Mouse (Mus musculus): Measurements from ENCODE around the gene Spata16. TPM values are rescaled to one million over a fixed set of nuclear protein-coding genes. Genes with fewer than 3 reads are reported as not detected.

Gene Spata16
- polyA plus RNA-seq, 1 experiment from 2014 or later, result not detected

DNA sequence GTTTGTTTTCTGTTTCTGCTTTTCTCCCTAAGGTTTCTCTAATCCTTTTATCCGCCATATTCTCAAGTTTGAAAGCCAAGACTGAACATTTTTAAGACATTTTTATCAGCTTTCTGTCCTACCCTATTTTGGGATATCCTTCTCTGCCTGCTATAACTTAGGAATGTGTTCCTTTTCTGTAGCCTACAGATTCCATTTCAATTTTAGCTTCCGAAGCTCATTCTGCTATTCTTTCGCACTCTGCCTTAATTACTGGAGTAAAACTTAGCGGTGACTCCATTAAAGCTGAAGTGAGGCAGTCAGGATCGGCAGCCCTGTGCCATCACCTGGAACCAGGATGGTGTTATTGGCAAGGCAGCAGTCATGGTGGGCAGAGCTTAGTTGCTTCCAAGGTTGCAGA, 178.3 kb downstream of the Spata16 start:
- H3K36me3 ChIP-seq (ENCODE audit: insufficient read depth, low read length), result no peaks in the 10 kb centered on the region
- no peaks in the 10 kb centered on the region for H3K27me3 ChIP-seq (ENCODE audit: insufficient read depth, low read length)
- TF ChIP-seq CTCF (IDR thresholded peaks at IDR 0.05; ENCODE audit: low read depth), result no peak

DNA sequence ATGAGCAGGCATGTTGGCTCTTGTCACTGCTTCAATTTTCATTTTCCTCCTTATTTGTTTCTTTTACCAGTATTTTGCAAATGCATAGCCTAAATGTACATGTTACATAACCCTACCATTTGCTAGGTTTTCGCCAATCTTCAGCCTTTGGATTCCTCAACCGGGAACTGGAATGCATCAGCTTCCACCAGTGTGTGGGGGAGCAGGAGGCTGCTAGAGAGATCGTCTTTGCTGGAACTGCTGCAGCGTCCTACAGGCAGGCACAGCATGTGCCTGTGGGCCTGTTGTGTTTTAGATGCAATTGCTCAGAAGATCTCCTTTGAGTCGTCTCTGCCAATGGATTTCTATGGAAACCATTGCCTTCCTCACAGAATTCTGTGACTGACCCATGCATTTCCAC, 182.0 kb downstream of the Spata16 start:
- no peak for DNase-seq (ENCODE audit: low spot score)
- Histone ChIP-seq H3K27me3 (ENCODE audit: insufficient read depth, low read length) (no peaks in the 10 kb centered on the region), H3K9ac (ENCODE audit: low read depth, low read length) (no peak overlapping the region), H3K9me3 (replicated peaks; ENCODE audit: low read length) (no peaks in the 10 kb centered on the region), H3K4me1 (replicated peaks; ENCODE audit: insufficient read depth, low read length) (no peaks in the 10 kb centered on the region), H3K4me3 (replicated peaks; ENCODE audit: low read depth, low read length) (no peak overlapping the region), H3K27ac (no peak overlapping the region), H3K4me2 (ENCODE audit: low read length) (no peak overlapping the region), H3K36me3 (ENCODE audit: insufficient read depth, low read length) (no peaks in the 10 kb centered on the region)
- WGBS, result 53% methylated on average over 5 of the region's 5 CpGs
- ATAC-seq (replicated peaks; ENCODE audit: low FRiP score, low read depth), result no peak
- TF ChIP-seq CTCF (IDR thresholded peaks at IDR 0.05; ENCODE audit: low read depth), result no peak

More for the DNA sequence above, 178.3 kb downstream of the Spata16 start:
- ATAC-seq (replicated peaks; ENCODE audit: low FRiP score, low read depth) (no peak), DNase-seq (ENCODE audit: low spot score) (no peak)
- WGBS, result 88% methylated on average over 5 of the region's 5 CpGs
- Histone ChIP-seq H3K9me3 (replicated peaks; ENCODE audit: low read length) (no peaks in the 10 kb centered on the region), H3K9ac (ENCODE audit: low read depth, low read length) (no peak overlapping the region), H3K4me3 (replicated peaks; ENCODE audit: low read depth, low read length) (no peak overlapping the region), H3K4me2 (ENCODE audit: low read length) (no peak overlapping the region), H3K27ac (no peak overlapping the region), H3K4me1 (replicated peaks; ENCODE audit: insufficient read depth, low read length) (no peaks in the 10 kb centered on the region)

DNA sequence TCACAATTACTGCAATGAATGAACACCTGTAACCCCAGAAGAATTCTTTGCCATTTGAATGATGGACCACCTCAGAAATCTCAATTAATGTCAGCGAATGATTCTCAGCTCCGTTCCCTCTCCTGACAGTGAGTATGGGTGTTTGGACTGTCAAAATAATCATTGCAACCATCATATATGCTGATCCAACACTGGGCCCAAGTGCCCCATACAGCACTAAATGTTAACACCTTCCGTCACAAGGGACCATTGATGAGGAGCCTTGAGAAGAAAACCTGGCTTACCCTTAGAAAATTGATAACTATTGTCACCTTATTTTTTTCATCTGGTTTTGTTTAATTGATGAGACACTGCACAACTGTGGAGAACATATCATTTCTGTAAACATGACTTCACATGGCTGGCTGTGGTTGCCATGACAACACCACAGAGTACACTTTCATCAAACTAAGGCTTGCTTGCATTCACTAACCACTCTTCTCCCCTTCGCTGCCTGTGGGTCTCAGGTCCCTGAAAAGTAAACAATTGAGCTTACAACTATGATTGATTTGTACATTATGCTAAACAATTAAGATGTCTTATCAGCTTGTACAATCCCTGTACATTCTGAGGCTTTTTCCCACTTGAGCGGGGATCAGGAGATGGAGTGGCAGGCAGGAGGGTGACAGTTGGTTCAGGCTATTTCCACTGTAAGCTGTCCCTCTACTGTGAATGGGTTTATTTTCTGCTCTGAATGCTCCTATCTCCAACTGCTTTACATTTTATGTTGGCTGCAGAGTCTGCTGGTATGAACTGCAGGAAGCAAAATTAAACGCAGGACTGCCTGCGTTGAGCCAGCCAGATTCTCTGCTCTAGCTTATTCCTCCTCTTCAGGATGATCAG, 189.8 kb downstream of the Spata16 start:
- no peaks in the 10 kb centered on the region for H3K36me3 ChIP-seq (ENCODE audit: insufficient read depth, low read length)
- DNase-seq (ENCODE audit: low spot score) (no peak), ATAC-seq (replicated peaks; ENCODE audit: low FRiP score, low read depth) (no peak)
- H3K9ac ChIP-seq (ENCODE audit: low read depth, low read length), result no peak overlapping the region
- no peak overlapping the region for H3K4me2 ChIP-seq (ENCODE audit: low read length)
- H3K27ac ChIP-seq, result no peak overlapping the region
- H3K4me1 ChIP-seq (replicated peaks; ENCODE audit: insufficient read depth, low read length), result no peaks in the 10 kb centered on the region
- TF ChIP-seq CTCF (IDR thresholded peaks at IDR 0.05; ENCODE audit: low read depth), result no peak
- no peaks in the 10 kb centered on the region for H3K9me3 ChIP-seq (replicated peaks; ENCODE audit: low read length)
- 82% methylated on average over 7 of the region's 7 CpGs for WGBS
- no peaks in the 10 kb centered on the region for H3K27me3 ChIP-seq (ENCODE audit: insufficient read depth, low read length)
- no peak overlapping the region for H3K4me3 ChIP-seq (replicated peaks; ENCODE audit: low read depth, low read length)

DNA sequence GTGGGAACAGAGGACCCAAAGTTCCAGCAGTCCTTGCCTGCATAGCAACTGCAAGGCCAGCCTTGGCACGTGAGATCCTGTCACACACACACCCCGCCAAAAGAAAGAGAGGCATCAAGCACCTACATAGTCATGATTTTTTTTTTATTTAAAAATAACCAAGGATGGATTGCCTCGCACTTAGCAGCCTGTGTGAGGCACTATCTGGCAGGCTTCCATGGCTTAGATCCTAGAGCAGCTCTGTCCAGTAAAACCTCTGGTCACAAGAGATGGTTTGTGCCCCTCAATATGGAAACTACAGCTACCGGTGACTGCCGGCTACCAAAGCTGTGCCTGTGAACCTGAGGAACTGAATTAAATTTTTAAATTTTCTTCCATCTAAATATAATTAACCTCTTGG, 195.5 kb downstream of the Spata16 start:
- TF ChIP-seq CTCF (IDR thresholded peaks at IDR 0.05; ENCODE audit: low read depth), result no peak

DNA sequence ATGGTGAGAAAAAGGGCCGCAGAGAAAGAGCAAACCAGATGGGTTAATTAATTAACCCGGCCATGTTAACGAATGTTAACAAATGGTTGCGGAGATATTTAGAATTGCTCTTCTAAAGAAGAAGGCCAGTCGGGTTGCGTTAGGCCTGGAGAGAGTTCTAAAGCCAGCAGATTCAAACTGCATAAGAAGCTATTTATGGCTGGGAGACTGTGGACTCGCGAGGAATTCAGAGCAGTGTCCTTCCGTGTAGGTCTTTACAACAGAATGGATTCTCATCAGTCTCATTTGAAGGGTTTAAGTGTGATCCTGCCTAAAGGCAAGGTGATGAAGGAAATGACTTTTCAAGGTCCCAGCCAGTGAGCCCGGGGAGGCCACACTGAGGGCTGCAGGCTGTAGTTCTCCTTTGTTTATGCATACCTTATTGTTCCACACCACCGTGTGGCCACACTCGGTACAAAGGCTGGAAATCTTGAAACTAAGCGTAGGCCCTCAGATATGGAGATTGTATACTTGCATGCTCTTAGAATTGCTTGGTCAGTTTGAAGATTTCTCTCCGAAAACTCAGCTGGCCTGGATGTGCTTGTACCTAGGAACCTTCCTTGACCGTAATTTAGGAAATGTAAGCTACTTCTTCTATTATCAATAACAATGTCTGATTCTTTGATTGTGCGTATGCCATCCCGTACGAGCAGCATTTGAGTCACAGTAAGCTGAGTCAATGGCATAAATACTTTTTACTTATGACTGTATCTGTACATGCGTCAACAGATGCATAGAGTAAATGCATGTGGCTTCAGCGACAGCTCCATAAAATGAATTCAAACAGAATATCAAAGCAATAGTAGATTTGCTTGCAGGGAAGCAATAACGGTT, 197.0 kb downstream of the Spata16 start:
- H3K36me3 ChIP-seq (ENCODE audit: insufficient read depth, low read length), result no peaks in the 10 kb centered on the region
- TF ChIP-seq CTCF (IDR thresholded peaks at IDR 0.05; ENCODE audit: low read depth), result peak; percentile 74
- H3K4me3 ChIP-seq (replicated peaks; ENCODE audit: low read depth, low read length), result no peak overlapping the region
- no peaks in the 10 kb centered on the region for H3K27me3 ChIP-seq (ENCODE audit: insufficient read depth, low read length)
- peak; percentile 65 for DNase-seq (ENCODE audit: low spot score)
- no peaks in the 10 kb centered on the region for H3K9me3 ChIP-seq (replicated peaks; ENCODE audit: low read length)
- 65% methylated on average over 21 of the region's 21 CpGs for WGBS
- H3K4me2 ChIP-seq (ENCODE audit: low read length), result no peak overlapping the region
- H3K4me1 ChIP-seq (replicated peaks; ENCODE audit: insufficient read depth, low read length), result no peaks in the 10 kb centered on the region
- H3K27ac ChIP-seq, result no peak overlapping the region
- H3K9ac ChIP-seq (ENCODE audit: low read depth, low read length), result no peak overlapping the region
- ATAC-seq (replicated peaks; ENCODE audit: low FRiP score, low read depth), result peak; percentile 54; the same call in 1 of the 2 replicates

More for the DNA sequence above, 195.5 kb downstream of the Spata16 start:
- Histone ChIP-seq H3K36me3 (ENCODE audit: insufficient read depth, low read length) (no peaks in the 10 kb centered on the region), H3K4me3 (replicated peaks; ENCODE audit: low read depth, low read length) (no peak overlapping the region), H3K4me2 (ENCODE audit: low read length) (no peak overlapping the region), H3K9ac (ENCODE audit: low read depth, low read length) (no peak overlapping the region), H3K27me3 (ENCODE audit: insufficient read depth, low read length) (no peaks in the 10 kb centered on the region), H3K9me3 (replicated peaks; ENCODE audit: low read length) (no peaks in the 10 kb centered on the region), H3K27ac (no peak overlapping the region), H3K4me1 (replicated peaks; ENCODE audit: insufficient read depth, low read length) (no peaks in the 10 kb centered on the region)
- 88% methylated on average over 5 of the region's 5 CpGs for WGBS
- DNase-seq (ENCODE audit: low spot score) (no peak), ATAC-seq (replicated peaks; ENCODE audit: low FRiP score, low read depth) (no peak)

DNA sequence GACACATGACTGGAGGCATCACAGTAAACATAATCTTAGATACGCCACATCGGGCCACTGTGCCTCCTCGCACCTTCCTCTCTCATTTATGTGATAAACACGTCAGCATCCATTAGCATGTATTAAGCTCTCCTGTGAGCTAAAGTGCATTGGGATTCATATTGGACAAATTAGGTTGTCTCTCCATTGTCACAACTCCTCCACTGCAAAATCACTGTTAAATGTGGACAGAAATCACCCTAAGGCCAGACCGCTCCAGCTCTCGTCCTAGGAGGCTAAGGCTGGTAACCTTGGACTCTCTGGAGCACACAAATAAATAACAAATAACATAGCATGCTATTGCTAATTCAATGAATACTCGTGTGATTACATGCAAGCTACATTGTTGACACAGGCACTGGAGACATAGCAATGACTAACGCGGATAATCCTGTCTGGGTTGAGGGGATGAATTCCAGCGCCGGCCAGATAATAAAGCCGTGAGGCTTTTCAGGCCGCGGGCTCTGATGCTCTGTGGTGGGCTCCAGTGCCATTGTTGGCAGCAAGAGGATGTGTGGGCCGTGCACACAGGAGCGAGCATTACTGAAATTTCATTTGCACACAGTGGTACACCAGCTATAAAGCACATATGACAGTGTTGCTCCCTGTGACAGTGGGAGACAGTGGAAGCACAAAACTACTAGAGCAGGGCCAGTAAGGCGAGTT, 197.8 kb downstream of the Spata16 start:
- Histone ChIP-seq H3K36me3 (ENCODE audit: insufficient read depth, low read length) (no peaks in the 10 kb centered on the region), H3K27ac (no peak overlapping the region), H3K4me2 (ENCODE audit: low read length) (no peak overlapping the region), H3K4me1 (replicated peaks; ENCODE audit: insufficient read depth, low read length) (no peaks in the 10 kb centered on the region), H3K27me3 (ENCODE audit: insufficient read depth, low read length) (no peaks in the 10 kb centered on the region), H3K9ac (ENCODE audit: low read depth, low read length) (no peak overlapping the region), H3K9me3 (replicated peaks; ENCODE audit: low read length) (no peaks in the 10 kb centered on the region), H3K4me3 (replicated peaks; ENCODE audit: low read depth, low read length) (no peak overlapping the region)
- no peak for TF ChIP-seq CTCF (IDR thresholded peaks at IDR 0.05; ENCODE audit: low read depth)
- 89% methylated on average over 17 of the region's 17 CpGs for WGBS
- ATAC-seq (replicated peaks; ENCODE audit: low FRiP score, low read depth), result no peak
- DNase-seq (ENCODE audit: low spot score), result no peak
